ENCODE assay signal across 8 mouse cellular contexts in genomic region chr1:66817453-66817839, GRCm38 (mm10). TPM values are rescaled to one million over a fixed set of nuclear protein-coding genes. Genes with fewer than 3 reads are reported as not detected.
DNase-seq lines count a peak whose midpoint lies in the region; ATAC-seq and TF ChIP-seq lines count a peak whose summit lies in the region.

Gene Kansl1l, minus strand, starts transcription at chr1:66817562.

- H3K36me3 ChIP-seq in E14TG2a.4 (ENCODE audit: insufficient read depth, low read length): no peaks in the 10 kb centered on the region
- no peaks in the 10 kb centered on the region for H3K36me3 ChIP-seq in forebrain, embryonic 11.5 days (ENCODE audit: control insufficient read depth, insufficient read depth, low read length)
- H3K36me3 ChIP-seq in heart, embryonic 16.5 days (ENCODE audit: control insufficient read depth, insufficient read depth): no peaks in the 10 kb centered on the region
- no peaks in the 10 kb centered on the region for H3K36me3 ChIP-seq in liver, embryonic 14.5 days (replicated peaks; ENCODE audit: control insufficient read depth, insufficient read depth, low read depth)
- H3K36me3 ChIP-seq in stomach, embryonic 15.5 days: no peaks in the 10 kb centered on the region

- peak within 1 kb of the TSS; percentile 94 for H3K27ac ChIP-seq in forebrain, embryonic 11.5 days (ENCODE audit: low read depth, low read length)
- H3K27ac ChIP-seq in heart, embryonic 16.5 days (ENCODE audit: low read length): peak within 1 kb of the TSS; percentile 99
- peak within 1 kb of the TSS; percentile 89 for H3K27ac ChIP-seq in liver, embryonic 14.5 days
- H3K27ac ChIP-seq in stomach, embryonic 15.5 days: peak within 1 kb of the TSS; percentile 98

- ATAC-seq in forebrain, embryonic 11.5 days (replicated peaks; ENCODE audit: low FRiP score): peak; percentile 91
- ATAC-seq in heart, embryonic 16.5 days (replicated peaks; ENCODE audit: extremely low read depth, insufficient read depth, low FRiP score): peak; percentile 86
- ATAC-seq in liver, embryonic 14.5 days (ENCODE audit: insufficient read depth): peak; percentile 90
- ATAC-seq in stomach, embryonic 15.5 days (ENCODE audit: insufficient read depth, low FRiP score, low read depth): peak; percentile 88

- WGBS in forebrain, embryonic 11.5 days: 3% methylated on average over 22 of the region's 56 CpGs
- 0% methylated on average over 30 of the region's 56 CpGs for WGBS in heart, embryonic 16.5 days
- WGBS in liver, embryonic 14.5 days (ENCODE audit: insufficient replicate concordance): 1% methylated on average over 36 of the region's 56 CpGs
- WGBS in stomach, embryonic 15.5 days: under 1% methylated on average over 48 of the region's 56 CpGs

- peak within 1 kb of the TSS; percentile 89 for H3K4me3 ChIP-seq in E14TG2a.4 (replicated peaks; ENCODE audit: low read length)
- H3K4me3 ChIP-seq in forebrain, embryonic 11.5 days (ENCODE audit: low read depth, low read length): peak within 1 kb of the TSS; percentile 73
- peak within 1 kb of the TSS; percentile 94 for H3K4me3 ChIP-seq in heart, embryonic 16.5 days (ENCODE audit: low read length)
- H3K4me3 ChIP-seq in liver, embryonic 14.5 days (ENCODE audit: insufficient read depth in 1 of 2, low read depth in 2 of 2, low read length in 2 of 2): peak within 1 kb of the TSS; percentile 69 to 90
- peak within 1 kb of the TSS; percentile 65 for H3K4me3 ChIP-seq in stomach, embryonic 15.5 days (replicated peaks)

- TF ChIP-seq CTCF in E14TG2a.4 (conservative IDR thresholded peaks at IDR 0.05; ENCODE audit: low read length): no peak
- TF ChIP-seq CTCF in liver, embryonic 14.5 days (IDR thresholded peaks at IDR 0.05; ENCODE audit: low read depth): no peak

- peaks cover 7% of the 10 kb centered on the region for H3K4me1 ChIP-seq in E14TG2a.4 (replicated peaks; ENCODE audit: low read depth, low read length)
- H3K4me1 ChIP-seq in forebrain, embryonic 11.5 days (replicated peaks; ENCODE audit: control insufficient read depth, insufficient read depth, low read length): peaks cover 6% of the 10 kb centered on the region; the same call in 1 of the 2 replicates
- peaks cover 13% of the 10 kb centered on the region for H3K4me1 ChIP-seq in heart, embryonic 16.5 days (ENCODE audit: control insufficient read depth, insufficient read depth, low read length)
- H3K4me1 ChIP-seq in liver, embryonic 14.5 days (replicated peaks; ENCODE audit: control insufficient read depth in 2 of 2, insufficient read depth in 2 of 2, low read length in 1 of 2): peaks cover 4 to 7% of the 10 kb centered on the region in 2 experiments
- no peaks in the 10 kb centered on the region for H3K4me1 ChIP-seq in stomach, embryonic 15.5 days

- peak; percentile 79 for DNase-seq in c-Kit-positive CD71-positive TER-119-negative erythroid progenitor cells, embryonic 14.5 days (ENCODE audit: low read depth)
- DNase-seq in forebrain, embryonic 11.5 days (ENCODE audit: low spot score): peak; percentile 97
- DNase-seq in kidney, postnatal 36 days: peak; percentile 96 to 99
- peak; percentile 80 to 85 (median 84) for DNase-seq in liver, embryonic 14.5 days (ENCODE audit: low read depth in 3 of 3, low spot score in 3 of 3)
- DNase-seq in neural tube, embryonic 10.5 days (ENCODE audit: extremely low spot score, low spot score): peak; percentile 91

- TF ChIP-seq EP300 in liver, embryonic 14.5 days (IDR thresholded peaks at IDR 0.05; ENCODE audit: low read depth): no peak

- H3K9me3 ChIP-seq in E14TG2a.4 (ENCODE audit: low read length): no peaks in the 10 kb centered on the region
- H3K9me3 ChIP-seq in forebrain, embryonic 11.5 days (ENCODE audit: control insufficient read depth, low read length): no peaks in the 10 kb centered on the region
- H3K9me3 ChIP-seq in heart, embryonic 16.5 days (replicated peaks; ENCODE audit: control insufficient read depth, low read length): no peaks in the 10 kb centered on the region
- no peaks in the 10 kb centered on the region for H3K9me3 ChIP-seq in liver, embryonic 14.5 days (ENCODE audit: control insufficient read depth, low read length)
- H3K9me3 ChIP-seq in stomach, embryonic 15.5 days: no peaks in the 10 kb centered on the region

- H3K9ac ChIP-seq in forebrain, embryonic 11.5 days (ENCODE audit: low read length): peak within 1 kb of the TSS; percentile 85
- peak within 1 kb of the TSS; percentile 95 for H3K9ac ChIP-seq in heart, embryonic 16.5 days (ENCODE audit: low read length)
- peak within 1 kb of the TSS; percentile 88 for H3K9ac ChIP-seq in liver, embryonic 14.5 days (replicated peaks)
- peak within 1 kb of the TSS; percentile 77 for H3K9ac ChIP-seq in stomach, embryonic 15.5 days

- H3K27me3 ChIP-seq in E14TG2a.4 (ENCODE audit: insufficient read depth, low read length): peaks cover 15% of the 10 kb centered on the region
- H3K27me3 ChIP-seq in forebrain, embryonic 11.5 days (ENCODE audit: control insufficient read depth, insufficient read depth, low read length): no peaks in the 10 kb centered on the region
- no peaks in the 10 kb centered on the region for H3K27me3 ChIP-seq in heart, embryonic 16.5 days (ENCODE audit: control insufficient read depth, insufficient read depth, low read length)
- no peaks in the 10 kb centered on the region for H3K27me3 ChIP-seq in liver, embryonic 14.5 days (ENCODE audit: control insufficient read depth, insufficient read depth, low read length)
- H3K27me3 ChIP-seq in stomach, embryonic 15.5 days (replicated peaks): no peaks in the 10 kb centered on the region

- H3K4me2 ChIP-seq in forebrain, embryonic 11.5 days (ENCODE audit: low read depth, low read length, severe bottlenecking): peak within 1 kb of the TSS; percentile 75
- peak within 1 kb of the TSS; percentile 84 for H3K4me2 ChIP-seq in heart, embryonic 16.5 days (ENCODE audit: low read depth, low read length)
- H3K4me2 ChIP-seq in liver, embryonic 14.5 days (ENCODE audit: low read depth): peak within 1 kb of the TSS; percentile 91
- H3K4me2 ChIP-seq in stomach, embryonic 15.5 days: peak within 1 kb of the TSS; percentile 92

RNA-seq across cellular contexts. Expression of gene Kansl1l, which starts in this region (rescaled TPM):
- polyA plus RNA-seq in forebrain, embryonic 11.5 days (2014; fragmentation: Nextera tagmentation; extraction: Ambion mirVana): 9.6 and 9.9 TPM in 2 replicates
- polyA plus RNA-seq in heart, embryonic 16.5 days (2015; fragmentation: Nextera tagmentation; extraction: Ambion mirVana): 11.6 and 13.1 TPM in 2 replicates
- 1.1 and 1.9 TPM in 2 replicates for polyA plus RNA-seq in liver, embryonic 14.5 days (2012; rRNA removed)
- polyA plus RNA-seq in liver, embryonic 14.5 days (2014; fragmentation: Nextera tagmentation; extraction: Ambion mirVana): 1.9 and 2.5 TPM in 2 replicates
- polyA plus RNA-seq in stomach, embryonic 15.5 days (2015; fragmentation: Nextera tagmentation; extraction: Ambion mirVana): 14.3 TPM in 2 replicates

Comparison
In these comparisons a context has a peak if more than half of its experiments do, and no peak if none do; other contexts are left out.
1. Peak in every context shown above with its lines: DNase-seq, ATAC-seq, H3K4me3 ChIP-seq and H3K27ac ChIP-seq.